Mouse (Mus musculus) cortical plate, adult 2 months (tissue): ENCODE results near the gene C5ar1.

Experiments used
- CTCF ChIP-seq: fragments of 200-500 bp; IDR thresholded peaks from 2 replicates; pipeline ENCODE4 v1.5.1; 2011; ENCODE audit warnings: mild to moderate bottlenecking, control low read depth, low read length; ENCODE audit not compliant: insufficient read depth; ENCODE audit errors: extremely low read depth
- POLR2A ChIP-seq: fragments of 200-500 bp; IDR thresholded peaks from 2 replicates; pipeline ENCODE4 v1.6.1; 2011; ENCODE audit warnings: mild to moderate bottlenecking, low read length, control low read depth; ENCODE audit not compliant: insufficient read depth; ENCODE audit errors: extremely low read depth

GRCm38 (mm10) chr7:16240978-16241303, 18.4 kb downstream of the C5ar1 start:
- no peak for TF ChIP-seq CTCF
- TF ChIP-seq POLR2A: no peak
